Mouse (Mus musculus): Measurements from ENCODE around the gene Gm11027. TPM values are rescaled to one million over a fixed set of nuclear protein-coding genes. Genes with fewer than 3 reads are reported as not detected.

The Gm11027 gene
- polyA plus RNA-seq, 1 experiment from 2014 or later, result not detected

GRCm38 (mm10) chr12:116262555-116263341, 12.4 kb upstream of the Gm11027 start, which contains the start of gene Wdr60:
Wdr60 (minus strand) TSS chr12:116263022.
- peak within 1 kb of the TSS; percentile 68 for H3K4me2 ChIP-seq (replicated peaks)
- WGBS, result 3% methylated on average over 47 of the region's 47 CpGs

GRCm38 (mm10) chr12:116264756-116265155, 10.4 kb upstream of the Gm11027 start:
- no peaks in the 10 kb centered on the region for H3K36me3 ChIP-seq
- 85% methylated on average over 2 of the region's 2 CpGs for WGBS
- no peak for ATAC-seq (ENCODE audit: low FRiP score, low read depth)
- H3K4me2 ChIP-seq (replicated peaks), result no peak overlapping the region
- no peak overlapping the region for H3K9ac ChIP-seq
- H3K27me3 ChIP-seq, result no peaks in the 10 kb centered on the region
- H3K27ac ChIP-seq, result no peak overlapping the region
- H3K4me1 ChIP-seq, result 0 out of 2 replicates have a peak, but pooled peaks cover 7% of the 10 kb centered on the region
- H3K9me3 ChIP-seq, result no peaks in the 10 kb centered on the region
- H3K4me3 ChIP-seq, result no peak overlapping the region

More at GRCm38 (mm10) chr12:116262555-116263341, 12.4 kb upstream of the Gm11027 start, which contains the start of gene Wdr60:
- peak; percentile 98 for ATAC-seq (ENCODE audit: low FRiP score, low read depth)
- Histone ChIP-seq H3K36me3 (no peaks in the 10 kb centered on the region), H3K4me1 (0 out of 2 replicates have a peak, but pooled peaks cover 7% of the 10 kb centered on the region), H3K27me3 (no peaks in the 10 kb centered on the region), H3K27ac (peak within 1 kb of the TSS; percentile 82), H3K4me3 (peak within 1 kb of the TSS; percentile 65), H3K9ac (peak within 1 kb of the TSS; percentile 79), H3K9me3 (no peaks in the 10 kb centered on the region)

GRCm38 (mm10) chr12:116265275-116265674, 9.9 kb upstream of the Gm11027 start:
- no peak overlapping the region for H3K27ac ChIP-seq
- ATAC-seq (ENCODE audit: low FRiP score, low read depth), result no peak
- no peak overlapping the region for H3K4me2 ChIP-seq (replicated peaks)
- H3K4me1 ChIP-seq, result 0 out of 2 replicates have a peak, but pooled peaks cover 7% of the 10 kb centered on the region
- no peak overlapping the region for H3K9ac ChIP-seq
- WGBS, result 86% methylated on average over 2 of the region's 2 CpGs
- H3K27me3 ChIP-seq, result no peaks in the 10 kb centered on the region
- H3K9me3 ChIP-seq, result no peaks in the 10 kb centered on the region
- H3K4me3 ChIP-seq, result no peak overlapping the region
- H3K36me3 ChIP-seq, result no peaks in the 10 kb centered on the region

GRCm38 (mm10) chr12:116269450-116269849, 5.7 kb upstream of the Gm11027 start:
- ATAC-seq (ENCODE audit: low FRiP score, low read depth), result no peak
- Histone ChIP-seq H3K9ac (no peak overlapping the region), H3K36me3 (no peaks in the 10 kb centered on the region), H3K4me3 (no peak overlapping the region), H3K9me3 (no peaks in the 10 kb centered on the region), H3K4me1 (no peaks in the 10 kb centered on the region), H3K27me3 (no peaks in the 10 kb centered on the region), H3K27ac (no peak overlapping the region), H3K4me2 (replicated peaks) (no peak overlapping the region)
- WGBS, result 69% methylated on average over 5 of the region's 5 CpGs

- Histone ChIP-seq H3K4me3 (no peak overlapping the region), H3K27ac (no peak overlapping the region), H3K4me1 (no peaks in the 10 kb centered on the region), H3K4me2 (replicated peaks) (no peak overlapping the region), H3K9ac (no peak overlapping the region), H3K27me3 (no peaks in the 10 kb centered on the region), H3K36me3 (no peaks in the 10 kb centered on the region), H3K9me3 (no peaks in the 10 kb centered on the region)
- 70% methylated on average over 1 of the region's 1 CpGs for WGBS
- no peak for ATAC-seq (ENCODE audit: low FRiP score, low read depth)
Measured at GRCm38 (mm10) chr12:116270538-116270937, 4.6 kb upstream of the Gm11027 start.

- no peak overlapping the region for H3K4me2 ChIP-seq (replicated peaks)
- no peak for ATAC-seq (ENCODE audit: low FRiP score, low read depth)
- no peak overlapping the region for H3K4me3 ChIP-seq
- H3K9me3 ChIP-seq, result no peaks in the 10 kb centered on the region
- H3K27me3 ChIP-seq, result no peaks in the 10 kb centered on the region
- 88% methylated on average over 2 of the region's 2 CpGs for WGBS
- H3K9ac ChIP-seq, result no peak overlapping the region
- H3K4me1 ChIP-seq, result no peaks in the 10 kb centered on the region
- no peak overlapping the region for H3K27ac ChIP-seq
- H3K36me3 ChIP-seq, result no peaks in the 10 kb centered on the region
Measured at GRCm38 (mm10) chr12:116271071-116271470, 4.1 kb upstream of the Gm11027 start.

- WGBS, result 68% methylated on average over 1 of the region's 1 CpGs
Measured at GRCm38 (mm10) chr12:116273733-116274132, 1.5 kb upstream of the Gm11027 start.

GRCm38 (mm10) chr12:116275631-116276030, 445 bp downstream of the Gm11027 start:
- Histone ChIP-seq H3K4me3 (no peak overlapping the region), H3K27me3 (no peaks in the 10 kb centered on the region), H3K4me1 (0 out of 2 replicates have a peak, but pooled peaks cover 5% of the 10 kb centered on the region), H3K4me2 (replicated peaks) (no peak overlapping the region), H3K9me3 (no peaks in the 10 kb centered on the region), H3K9ac (no peak overlapping the region), H3K36me3 (no peaks in the 10 kb centered on the region), H3K27ac (no peak overlapping the region)
- WGBS, result 90% methylated on average over 4 of the region's 4 CpGs
- ATAC-seq (ENCODE audit: low FRiP score, low read depth), result no peak

More at GRCm38 (mm10) chr12:116273733-116274132, 1.5 kb upstream of the Gm11027 start:
- no peaks in the 10 kb centered on the region for H3K27me3 ChIP-seq
- no peaks in the 10 kb centered on the region for H3K36me3 ChIP-seq
- H3K4me1 ChIP-seq, result no peaks in the 10 kb centered on the region
- H3K9ac ChIP-seq, result no peak overlapping the region
- no peak overlapping the region for H3K27ac ChIP-seq
- no peaks in the 10 kb centered on the region for H3K9me3 ChIP-seq
- no peak overlapping the region for H3K4me2 ChIP-seq (replicated peaks)
- ATAC-seq (ENCODE audit: low FRiP score, low read depth), result no peak
- H3K4me3 ChIP-seq, result no peak overlapping the region

GRCm38 (mm10) chr12:116276961-116277360, 1.8 kb downstream of the Gm11027 start:
- Histone ChIP-seq H3K9me3 (no peaks in the 10 kb centered on the region), H3K4me1 (peaks cover 6% of the 10 kb centered on the region; the same call in 1 of the 2 replicates), H3K36me3 (no peaks in the 10 kb centered on the region), H3K4me2 (replicated peaks) (no peak overlapping the region), H3K27ac (no peak overlapping the region), H3K4me3 (no peak overlapping the region), H3K9ac (no peak overlapping the region), H3K27me3 (no peaks in the 10 kb centered on the region)
- 63% methylated on average over 2 of the region's 2 CpGs for WGBS
- ATAC-seq (ENCODE audit: low FRiP score, low read depth), result no peak

- Histone ChIP-seq H3K4me3 (no peak overlapping the region), H3K27me3 (no peaks in the 10 kb centered on the region), H3K4me2 (replicated peaks) (no peak overlapping the region), H3K36me3 (no peaks in the 10 kb centered on the region), H3K27ac (no peak overlapping the region), H3K9me3 (no peaks in the 10 kb centered on the region), H3K9ac (no peak overlapping the region), H3K4me1 (peaks cover 14% of the 10 kb centered on the region)
- no peak for ATAC-seq (ENCODE audit: low FRiP score, low read depth)
- WGBS, result 84% methylated on average over 1 of the region's 1 CpGs
Measured at GRCm38 (mm10) chr12:116278541-116278940, 3.4 kb downstream of the Gm11027 start.

- no peak overlapping the region for H3K9ac ChIP-seq
- H3K27ac ChIP-seq, result no peak overlapping the region
- H3K27me3 ChIP-seq, result no peaks in the 10 kb centered on the region
- no peak for ATAC-seq (ENCODE audit: low FRiP score, low read depth)
- H3K9me3 ChIP-seq, result no peaks in the 10 kb centered on the region
- no peaks in the 10 kb centered on the region for H3K36me3 ChIP-seq
- no peak overlapping the region for H3K4me3 ChIP-seq
- WGBS, result 91% methylated on average over 2 of the region's 2 CpGs
- H3K4me2 ChIP-seq (replicated peaks), result no peak overlapping the region
- H3K4me1 ChIP-seq, result peaks cover 14% of the 10 kb centered on the region
Measured at GRCm38 (mm10) chr12:116279181-116279580, 4.0 kb downstream of the Gm11027 start.

GRCm38 (mm10) chr12:116280149-116280652, 5.0 kb downstream of the Gm11027 start:
- peak overlapping the region; percentile 95 for H3K4me3 ChIP-seq
- H3K9me3 ChIP-seq, result no peaks in the 10 kb centered on the region
- H3K4me1 ChIP-seq, result peaks cover 14% of the 10 kb centered on the region
- ATAC-seq (ENCODE audit: low FRiP score, low read depth), result no peak
- peak overlapping the region; percentile 65 for H3K4me2 ChIP-seq (replicated peaks)
- 3% methylated on average over 7 of the region's 7 CpGs for WGBS
- H3K36me3 ChIP-seq, result no peaks in the 10 kb centered on the region
- H3K27me3 ChIP-seq, result no peaks in the 10 kb centered on the region
- peak overlapping the region; percentile 95 for H3K27ac ChIP-seq
- H3K9ac ChIP-seq, result peak overlapping the region; percentile 93
